Mouse (Mus musculus) layer of hippocampus, adult 8-10 months (tissue): ENCODE data around the gene Ppox. TPM values are rescaled to one million over a fixed set of nuclear protein-coding genes. Genes with fewer than 3 reads are reported as not detected.
"Not testable (repeated sequence)": the region's sequence is repeated elsewhere in the genome, so short reads cannot be mapped to it uniquely, and the experiment has no call there.

Source experiments
- DNase-seq, 2 experiments: peaks; one replicate each; pipeline ENCODE4 v3.0.0; 2022; ENCODE audit warnings: low spot score in 2 of 2
- total RNA-seq, 4 experiments: library from RNA; stranded (reverse); gene quantifications; 2 replicates each; pipeline ENCODE4 v1.2.4; 2022

Gene Ppox
- total RNA-seq, result 10 to 100 TPM; 28.5 to 37.1 (median 33.3) TPM

DNA sequence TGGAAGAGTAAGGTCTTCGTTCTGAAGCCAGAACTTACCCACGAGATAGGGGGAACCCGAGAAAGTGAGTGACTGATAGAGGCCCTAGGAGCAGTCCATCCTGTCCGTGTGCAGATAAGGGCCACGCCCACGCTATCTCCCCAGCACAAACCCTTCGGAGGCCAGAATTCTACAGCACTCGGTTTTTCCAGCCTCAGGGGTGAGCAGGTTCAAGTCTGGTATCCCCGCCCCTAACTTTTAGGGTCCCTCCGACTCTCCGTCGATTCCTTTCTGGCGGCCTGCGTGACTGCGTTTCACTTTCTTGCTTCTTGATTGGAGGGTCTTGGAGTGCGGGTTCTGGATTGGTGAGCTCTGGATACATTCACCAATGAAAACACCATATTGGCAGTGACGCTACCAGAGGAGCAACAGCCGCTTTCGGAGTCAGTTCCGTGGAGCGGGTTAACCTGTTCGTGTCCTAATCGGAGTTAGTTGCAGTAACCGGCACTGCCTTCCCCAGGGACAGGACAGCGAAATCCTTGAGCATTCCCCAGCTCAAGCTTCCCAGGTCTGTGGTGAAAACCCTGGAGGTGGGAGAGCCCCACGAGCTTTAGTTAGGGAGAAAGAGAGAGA, at the start of gene Ppox:
Ppox (minus strand) TSS at position 271 of the 612 bp plus-strand sequence.
- DNase-seq, result peak; percentile 93 to 96

DNA sequence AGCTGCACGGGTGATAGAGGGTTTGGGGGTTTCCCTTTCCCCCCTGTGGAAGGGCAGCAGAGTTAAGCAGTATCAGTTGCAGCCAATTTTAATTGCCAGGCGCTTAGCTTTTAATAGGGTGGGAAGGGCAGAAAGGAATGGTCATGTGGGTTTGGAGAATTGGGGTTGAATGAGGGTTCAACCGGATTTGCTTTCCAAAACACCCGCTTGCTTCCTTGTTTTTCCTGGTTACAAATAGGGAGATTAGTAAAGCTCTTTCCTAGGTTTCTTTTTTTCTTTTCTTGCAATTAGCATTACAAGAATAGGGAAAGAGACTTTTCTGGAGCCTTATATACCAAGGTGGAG, 49.2 kb upstream of the Ppox start:
- DNase-seq, result no peak

DNA sequence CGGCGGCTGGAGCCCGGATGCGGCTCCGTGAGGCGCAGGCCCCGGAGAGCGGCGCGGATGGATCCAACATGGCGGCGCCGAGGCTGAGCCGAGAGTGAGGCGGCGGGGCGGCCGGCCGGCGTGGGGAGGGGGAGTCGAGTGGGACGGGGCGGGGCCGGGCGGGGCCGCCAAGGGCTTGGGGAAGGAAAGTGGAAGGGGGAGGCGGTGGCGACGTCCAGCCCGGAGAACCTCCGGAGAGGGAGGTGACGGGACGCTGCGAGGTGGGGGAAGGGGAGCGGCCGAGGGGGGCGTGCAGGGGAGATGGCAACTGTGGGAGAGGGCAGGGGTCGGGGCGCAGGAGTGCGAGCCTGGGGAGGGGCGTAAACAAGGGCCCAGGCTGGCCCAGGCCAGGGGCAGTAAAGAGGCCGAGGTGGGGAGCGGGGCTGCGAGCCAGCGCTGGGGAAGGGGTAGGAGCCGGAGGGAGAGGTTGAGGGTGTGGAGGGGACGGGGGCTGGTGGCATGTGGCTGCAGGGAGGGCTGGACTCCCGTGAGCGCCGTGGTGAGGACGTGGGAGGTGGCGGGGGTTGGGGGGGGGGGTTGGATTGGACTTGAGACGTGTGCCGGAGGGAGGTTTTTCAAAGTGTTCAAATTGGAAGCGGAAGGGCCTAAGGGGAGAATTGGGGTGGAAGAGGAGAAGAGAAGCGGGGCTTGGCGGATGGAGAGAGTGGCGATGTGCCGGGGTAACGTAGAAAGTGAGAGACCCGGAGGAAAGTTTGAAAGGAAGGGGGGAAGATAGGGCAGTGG, 48.6 kb upstream of the Ppox start:
- no peak for DNase-seq

- DNase-seq, result peak; percentile 96
Observed at GRCm38 (mm10) chr1:171328839-171329432, 48.0 kb upstream of the Ppox start, which contains the start of gene Dedd. Dedd (plus strand) TSS chr1:171329145.

- no peak for DNase-seq
Observed at GRCm38 (mm10) chr1:171328244-171328643, 47.3 kb upstream of the Ppox start.

- DNase-seq, result not testable (repeated sequence)
Observed at GRCm38 (mm10) chr1:171326588-171326987, 45.6 kb upstream of the Ppox start.

GRCm38 (mm10) chr1:171325571-171325970, 44.6 kb upstream of the Ppox start:
- no peak for DNase-seq

DNA sequence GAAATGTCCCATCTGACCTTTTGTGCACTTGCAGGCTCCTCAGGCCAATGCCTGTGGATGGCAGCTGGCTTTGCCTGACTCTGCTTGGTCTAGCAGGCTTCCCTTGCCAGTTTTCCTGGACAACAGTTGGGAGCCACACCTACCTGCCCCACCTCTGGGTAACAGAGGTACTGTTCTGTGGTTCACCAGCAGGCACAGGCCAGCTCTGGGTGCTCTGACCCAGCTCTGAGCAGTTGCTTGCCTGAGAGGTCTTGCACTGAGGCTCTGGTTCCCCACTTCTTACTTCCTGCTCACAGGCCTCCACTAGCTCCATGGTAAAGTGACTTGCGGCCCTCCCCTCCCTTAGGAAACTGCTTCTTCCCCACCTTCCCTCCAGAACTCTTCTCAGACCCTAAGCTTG, 41.0 kb upstream of the Ppox start:
- no peak for DNase-seq

DNA sequence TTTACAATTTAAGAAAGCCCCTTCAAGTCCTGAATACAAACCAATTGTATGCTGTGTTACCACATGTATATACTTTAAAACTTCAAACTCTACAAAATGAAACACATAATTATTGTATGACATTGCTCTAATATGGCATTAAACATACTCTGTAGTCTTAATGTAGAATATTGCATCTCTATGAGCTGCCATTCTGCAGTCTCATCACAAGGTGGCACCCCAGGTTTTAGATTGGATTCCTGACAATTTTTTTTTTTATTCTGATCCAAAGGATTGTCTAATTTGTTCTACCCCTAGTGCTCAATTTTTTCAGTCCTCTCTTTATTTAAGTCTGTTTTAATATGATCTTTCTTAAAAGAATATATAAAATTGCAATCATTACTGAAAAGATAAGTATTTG, 40.4 kb upstream of the Ppox start:
- DNase-seq, result no peak

- DNase-seq, result no peak
Observed at GRCm38 (mm10) chr1:171320151-171320550, 39.2 kb upstream of the Ppox start.

GRCm38 (mm10) chr1:171319748-171320147, 38.8 kb upstream of the Ppox start:
- no peak for DNase-seq

DNA sequence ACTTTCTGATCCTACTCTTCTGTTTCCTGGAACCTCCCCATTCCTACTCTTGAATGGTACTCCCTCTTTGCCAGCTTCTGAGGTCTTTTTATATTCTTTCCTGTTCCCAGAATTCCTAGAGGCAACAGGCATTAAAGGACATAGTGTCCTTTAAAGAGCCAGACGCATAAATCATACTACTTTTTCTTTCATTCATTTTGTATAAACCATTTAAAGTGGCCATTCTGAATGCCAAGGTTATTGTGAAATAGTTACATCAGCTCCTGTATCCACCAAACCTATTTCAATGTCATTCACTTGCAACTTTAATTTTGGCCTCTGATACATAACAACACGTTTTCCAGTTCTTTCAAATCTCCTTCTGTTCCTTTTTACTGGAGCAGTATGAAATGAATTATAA, 28.3 kb upstream of the Ppox start:
- DNase-seq, result no peak

DNA sequence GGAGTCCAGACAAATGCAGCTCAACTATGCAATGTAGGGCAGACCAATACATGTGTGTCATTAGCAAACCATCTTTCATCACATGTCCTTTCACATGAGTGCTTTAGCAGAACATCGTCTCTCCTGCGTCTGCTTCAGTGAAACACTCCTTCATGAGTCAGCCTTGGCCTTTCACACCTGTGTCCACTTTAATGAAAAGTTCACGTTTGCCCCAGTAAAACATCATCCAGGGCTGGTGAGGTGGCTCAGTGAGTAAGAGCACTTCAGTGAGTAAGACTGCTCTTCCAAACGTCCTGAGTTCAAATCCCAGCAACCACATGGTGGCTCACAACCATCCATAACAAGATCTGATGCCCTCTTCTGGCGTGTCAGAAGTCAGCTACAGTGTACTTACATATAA, 25.2 kb upstream of the Ppox start:
- not testable (repeated sequence) for DNase-seq

- DNase-seq, result no peak
Observed at GRCm38 (mm10) chr1:171298226-171298625, 17.2 kb upstream of the Ppox start.

DNA sequence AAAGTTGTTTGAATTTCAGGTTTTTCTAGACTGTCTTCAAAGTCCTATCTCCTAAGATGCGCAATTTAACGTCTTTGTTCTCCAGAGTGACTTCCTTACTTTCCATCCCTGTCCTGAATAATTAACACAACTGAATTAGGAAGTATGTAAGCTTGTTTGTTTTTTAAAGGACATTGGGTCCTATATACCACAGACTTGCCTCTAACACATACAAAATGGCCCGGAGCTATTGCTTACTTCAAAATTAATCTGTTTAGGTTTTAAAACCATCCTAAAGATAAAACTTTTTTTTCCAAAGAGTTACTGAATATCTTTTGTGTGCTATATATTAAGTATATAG, 14.0 kb upstream of the Ppox start:
- DNase-seq, result no peak

- peak; percentile 77 to 85 for DNase-seq
Observed at GRCm38 (mm10) chr1:171294298-171295062, 13.5 kb upstream of the Ppox start, which contains the start of gene Ufc1. Ufc1 (minus strand) TSS chr1:171295024.

- no peak for DNase-seq
Observed at GRCm38 (mm10) chr1:171293906-171294297, 12.9 kb upstream of the Ppox start.

DNA sequence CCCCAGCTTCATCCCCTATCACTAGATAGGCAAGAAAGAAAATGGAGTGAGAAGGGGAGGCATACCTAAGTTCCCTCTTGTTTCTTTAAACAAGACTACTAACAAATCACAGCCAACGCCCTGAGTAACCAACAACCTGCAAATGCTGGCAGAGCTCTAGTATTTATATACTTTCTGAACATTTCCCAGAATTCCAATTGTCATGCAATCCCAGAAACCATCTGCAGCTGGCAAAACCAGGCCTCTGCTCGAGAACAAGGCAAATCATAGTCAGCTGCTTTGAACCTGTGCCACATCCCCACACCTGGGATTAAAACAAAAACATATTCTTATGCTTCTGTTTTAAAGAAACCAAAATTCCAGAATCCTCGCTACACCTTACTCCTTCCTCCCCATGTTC, 12.4 kb upstream of the Ppox start:
- peak in 1 of 2 experiments; percentile 4 for DNase-seq

DNA sequence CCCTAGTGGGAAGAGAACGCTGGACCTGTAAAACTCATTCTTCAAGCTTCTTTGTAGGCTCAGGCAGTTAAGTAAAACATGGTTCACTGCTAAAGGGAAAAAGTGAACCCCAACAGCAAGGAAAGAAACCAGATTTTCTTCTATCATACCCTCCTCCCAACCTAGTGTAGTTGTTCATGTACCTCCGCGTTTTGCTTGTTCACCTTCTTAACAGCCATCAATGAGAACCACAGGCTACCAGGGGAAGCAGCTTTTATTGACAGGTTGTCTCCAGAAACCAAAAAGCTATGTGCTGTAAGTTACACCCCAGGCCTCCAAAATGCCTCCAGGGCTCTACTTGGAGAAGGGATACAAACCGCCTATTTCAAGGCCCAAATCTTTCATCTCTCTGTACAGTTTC, 7.3 kb upstream of the Ppox start:
- DNase-seq, result no peak

GRCm38 (mm10) chr1:171287136-171288081, 6.4 kb upstream of the Ppox start, which contains the start of gene Usp21:
Usp21 (minus strand) TSS chr1:171287991.
- peak; percentile 92 to 95 for DNase-seq

- DNase-seq, result peak in 1 of 2 experiments; percentile 11
Observed at GRCm38 (mm10) chr1:171286517-171286916, 5.5 kb upstream of the Ppox start.
